Mouse (Mus musculus): ENCODE measurements around the gene Btg1. TPM values are rescaled to one million over a fixed set of nuclear protein-coding genes. Genes with fewer than 3 reads are reported as not detected.

Gene Btg1
- 11.8 and 13.3 TPM in 2 replicates for polyA plus RNA-seq (2014; fragmentation: Nextera tagmentation; extraction: Ambion mirVana)

DNA sequence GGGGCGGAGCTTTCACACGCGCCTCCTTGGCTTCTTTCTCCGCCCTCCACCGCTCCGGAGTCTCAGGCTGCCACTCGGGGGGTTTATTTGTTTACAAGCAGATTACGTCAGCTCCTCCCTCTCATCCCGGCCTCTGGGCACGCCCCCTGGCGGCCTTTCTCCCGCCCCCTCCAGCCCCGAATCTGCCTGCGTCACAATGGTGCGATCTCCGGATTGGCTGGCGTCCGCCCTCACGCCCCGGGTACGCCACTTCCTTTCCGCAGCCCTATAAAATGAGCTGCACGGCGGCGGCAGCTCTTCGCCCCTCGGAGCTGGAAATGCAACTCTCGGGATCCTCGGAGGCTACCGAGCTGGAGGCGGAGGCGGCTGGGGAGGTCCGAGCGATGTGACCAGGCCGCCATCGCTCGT, at the start of gene Btg1:
Btg1 (plus strand) TSS at position 298 of the 408 bp plus-strand sequence.
- 0 out of 2 replicates have a peak, but pooled peaks cover 2% of the 10 kb centered on the region for H3K36me3 ChIP-seq (ENCODE audit: control insufficient read depth, insufficient read depth, low read length)
- peak within 1 kb of the TSS; percentile 92 for H3K9ac ChIP-seq (ENCODE audit: low read depth, low read length)
- peaks cover 10% of the 10 kb centered on the region for H3K4me1 ChIP-seq (replicated peaks; ENCODE audit: control insufficient read depth, insufficient read depth, low read length)
- H3K27me3 ChIP-seq (replicated peaks; ENCODE audit: control insufficient read depth, insufficient read depth, low read length): no peaks in the 10 kb centered on the region
- DNase-seq (ENCODE audit: low spot score): peak; percentile 100
- under 1% methylated on average over 37 of the region's 37 CpGs for WGBS
- H3K4me3 ChIP-seq (ENCODE audit: low read depth, low read length): peak within 1 kb of the TSS; percentile 92
- peak within 1 kb of the TSS; percentile 90 for H3K27ac ChIP-seq (ENCODE audit: low read depth, low read length)
- no peaks in the 10 kb centered on the region for H3K9me3 ChIP-seq (ENCODE audit: control insufficient read depth, low read length)
- peak; percentile 96 for ATAC-seq (replicated peaks; ENCODE audit: low FRiP score)
- peak within 1 kb of the TSS; percentile 83 for H3K4me2 ChIP-seq

DNA sequence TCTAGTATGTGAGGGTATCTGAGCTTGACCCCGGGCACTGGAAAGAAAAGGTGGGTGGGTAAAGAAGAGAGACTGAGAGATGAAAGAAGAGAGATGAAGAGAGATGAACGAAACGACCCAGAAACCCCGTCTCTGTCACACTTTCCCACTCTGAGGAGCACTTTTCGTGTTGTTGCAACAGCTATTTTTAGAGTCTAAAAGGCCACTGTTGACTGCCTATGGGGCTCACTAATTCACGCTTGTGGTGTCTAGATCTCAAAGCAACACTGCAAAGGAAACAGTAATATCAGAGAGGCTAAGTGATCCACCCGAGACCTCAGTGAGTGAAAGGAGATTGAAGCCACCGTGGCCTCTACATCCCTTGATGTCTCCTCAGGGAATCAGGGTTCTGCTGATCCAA, 47.3 kb upstream of the Btg1 start:
- no peak overlapping the region for H3K9ac ChIP-seq (ENCODE audit: low read depth, low read length)
- H3K4me3 ChIP-seq (ENCODE audit: low read depth, low read length): no peak overlapping the region
- H3K4me2 ChIP-seq: no peak overlapping the region
- WGBS: 67% methylated on average over 8 of the region's 8 CpGs
- no peaks in the 10 kb centered on the region for H3K36me3 ChIP-seq (ENCODE audit: control insufficient read depth, insufficient read depth, low read length)
- H3K27ac ChIP-seq (ENCODE audit: low read depth, low read length): no peak overlapping the region
- no peaks in the 10 kb centered on the region for H3K27me3 ChIP-seq (replicated peaks; ENCODE audit: control insufficient read depth, insufficient read depth, low read length)
- ATAC-seq (replicated peaks; ENCODE audit: low FRiP score): no peak
- DNase-seq (ENCODE audit: low spot score): no peak
- H3K4me1 ChIP-seq (replicated peaks; ENCODE audit: control insufficient read depth, insufficient read depth, low read length): no peaks in the 10 kb centered on the region
- H3K9me3 ChIP-seq (ENCODE audit: control insufficient read depth, low read length): no peaks in the 10 kb centered on the region

GRCm38 (mm10) chr10:96571176-96571575, 45.6 kb upstream of the Btg1 start:
- DNase-seq (ENCODE audit: low spot score) (no peak), ATAC-seq (replicated peaks; ENCODE audit: low FRiP score) (no peak)
- no peaks in the 10 kb centered on the region for H3K27me3 ChIP-seq (replicated peaks; ENCODE audit: control insufficient read depth, insufficient read depth, low read length)
- no peak overlapping the region for H3K9ac ChIP-seq (ENCODE audit: low read depth, low read length)
- WGBS: 70% methylated on average over 4 of the region's 4 CpGs
- no peak overlapping the region for H3K4me3 ChIP-seq (ENCODE audit: low read depth, low read length)
- H3K36me3 ChIP-seq (ENCODE audit: control insufficient read depth, insufficient read depth, low read length): no peaks in the 10 kb centered on the region
- no peak overlapping the region for H3K27ac ChIP-seq (ENCODE audit: low read depth, low read length)
- no peaks in the 10 kb centered on the region for H3K9me3 ChIP-seq (ENCODE audit: control insufficient read depth, low read length)
- no peak overlapping the region for H3K4me2 ChIP-seq
- no peaks in the 10 kb centered on the region for H3K4me1 ChIP-seq (replicated peaks; ENCODE audit: control insufficient read depth, insufficient read depth, low read length)

DNA sequence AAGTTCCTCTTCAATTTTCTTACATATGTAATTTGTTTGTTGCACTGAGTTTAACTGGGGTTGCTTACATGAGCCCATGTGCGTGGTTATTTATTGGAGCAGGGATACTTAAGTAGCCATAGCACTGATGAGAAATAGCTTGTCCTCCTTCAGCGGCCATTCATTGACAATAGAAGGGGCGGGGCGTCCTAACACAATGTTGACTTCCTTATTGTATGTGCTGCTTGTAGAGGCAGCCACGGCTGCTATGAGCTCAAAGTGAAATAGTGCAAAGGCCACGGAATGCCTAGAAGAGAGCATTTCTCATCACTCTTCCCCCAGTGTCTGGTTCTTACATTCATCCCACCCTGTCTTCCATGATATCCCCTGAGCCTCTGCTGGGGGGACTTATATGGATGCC, 42.0 kb upstream of the Btg1 start:
- Histone ChIP-seq H3K27ac (ENCODE audit: low read depth, low read length) (no peak overlapping the region), H3K9ac (ENCODE audit: low read depth, low read length) (no peak overlapping the region), H3K9me3 (ENCODE audit: control insufficient read depth, low read length) (no peaks in the 10 kb centered on the region), H3K4me1 (replicated peaks; ENCODE audit: control insufficient read depth, insufficient read depth, low read length) (no peaks in the 10 kb centered on the region), H3K4me2 (no peak overlapping the region), H3K27me3 (replicated peaks; ENCODE audit: control insufficient read depth, insufficient read depth, low read length) (no peaks in the 10 kb centered on the region), H3K4me3 (ENCODE audit: low read depth, low read length) (no peak overlapping the region), H3K36me3 (ENCODE audit: control insufficient read depth, insufficient read depth, low read length) (no peaks in the 10 kb centered on the region)
- DNase-seq (ENCODE audit: low spot score) (no peak), ATAC-seq (replicated peaks; ENCODE audit: low FRiP score) (no peak)
- 87% methylated on average over 6 of the region's 6 CpGs for WGBS

DNA sequence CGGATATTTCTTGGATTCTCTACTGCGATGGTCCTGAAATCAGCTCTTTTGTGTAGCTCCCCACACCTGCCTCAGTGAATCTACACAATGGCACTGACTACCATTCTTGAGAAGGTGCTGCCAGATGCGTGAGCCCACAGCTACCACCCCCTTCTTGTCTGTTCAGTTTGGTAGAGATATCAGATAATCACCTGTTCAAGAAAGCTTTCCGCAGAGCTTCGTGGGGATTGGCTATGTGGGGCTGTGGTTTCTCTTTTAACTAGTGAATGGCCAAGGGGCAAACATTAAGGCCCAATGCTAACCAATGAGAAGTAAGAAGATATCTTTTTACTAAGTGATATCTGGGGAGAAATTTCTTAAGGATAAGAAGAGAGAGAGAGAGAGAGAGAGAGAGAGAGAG, 41.5 kb upstream of the Btg1 start:
- no peak overlapping the region for H3K4me2 ChIP-seq
- no peak overlapping the region for H3K4me3 ChIP-seq (ENCODE audit: low read depth, low read length)
- H3K9me3 ChIP-seq (ENCODE audit: control insufficient read depth, low read length): no peaks in the 10 kb centered on the region
- no peaks in the 10 kb centered on the region for H3K36me3 ChIP-seq (ENCODE audit: control insufficient read depth, insufficient read depth, low read length)
- no peak for DNase-seq (ENCODE audit: low spot score)
- H3K27me3 ChIP-seq (replicated peaks; ENCODE audit: control insufficient read depth, insufficient read depth, low read length): no peaks in the 10 kb centered on the region
- H3K27ac ChIP-seq (ENCODE audit: low read depth, low read length): no peak overlapping the region
- no peak overlapping the region for H3K9ac ChIP-seq (ENCODE audit: low read depth, low read length)
- no peaks in the 10 kb centered on the region for H3K4me1 ChIP-seq (replicated peaks; ENCODE audit: control insufficient read depth, insufficient read depth, low read length)
- ATAC-seq (replicated peaks; ENCODE audit: low FRiP score): no peak
- WGBS: 72% methylated on average over 5 of the region's 5 CpGs

DNA sequence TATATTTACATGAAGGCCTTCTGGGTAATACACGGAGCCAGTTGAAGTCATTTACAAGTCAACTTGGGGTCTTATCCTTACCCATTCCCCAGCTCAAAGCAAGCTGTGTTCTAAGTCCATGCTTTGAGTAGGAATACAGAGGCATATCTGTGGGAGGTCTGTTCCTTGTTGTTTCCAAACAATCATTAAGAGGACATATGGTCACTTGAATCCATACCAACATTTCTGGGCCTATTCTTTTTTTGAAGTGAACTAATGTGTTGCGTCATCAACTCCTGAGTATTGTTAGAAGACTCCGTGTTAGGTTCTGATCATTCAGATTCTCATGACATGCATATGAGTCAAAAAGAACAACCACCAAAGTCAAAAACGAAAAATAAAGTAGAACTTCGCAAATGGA, 37.9 kb upstream of the Btg1 start:
- 86% methylated on average over 5 of the region's 5 CpGs for WGBS

DNA sequence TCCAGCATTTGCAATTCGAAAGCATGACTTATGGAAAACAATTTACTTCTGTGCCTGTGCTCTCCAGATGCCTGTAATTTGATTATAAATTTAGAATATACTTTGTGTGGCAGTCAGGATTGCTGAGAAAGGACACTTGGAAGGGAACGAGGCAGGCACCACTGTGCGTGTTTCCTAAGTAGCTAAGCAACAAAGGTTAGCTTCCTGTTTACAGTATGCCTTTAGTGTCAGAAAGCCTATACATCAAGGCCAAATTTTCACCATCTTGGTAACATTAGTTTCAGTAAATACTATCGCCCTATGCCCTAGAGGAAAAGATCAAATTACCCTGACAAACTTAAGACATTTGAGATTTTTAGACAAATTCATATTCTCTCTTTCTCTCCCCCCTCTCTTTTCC, 37.4 kb upstream of the Btg1 start:
- ATAC-seq (replicated peaks; ENCODE audit: low FRiP score) (no peak), DNase-seq (ENCODE audit: low spot score) (no peak)
- Histone ChIP-seq H3K36me3 (ENCODE audit: control insufficient read depth, insufficient read depth, low read length) (no peaks in the 10 kb centered on the region), H3K4me1 (replicated peaks; ENCODE audit: control insufficient read depth, insufficient read depth, low read length) (no peaks in the 10 kb centered on the region), H3K27me3 (replicated peaks; ENCODE audit: control insufficient read depth, insufficient read depth, low read length) (no peaks in the 10 kb centered on the region), H3K9me3 (ENCODE audit: control insufficient read depth, low read length) (no peaks in the 10 kb centered on the region), H3K4me2 (no peak overlapping the region), H3K4me3 (ENCODE audit: low read depth, low read length) (no peak overlapping the region), H3K9ac (ENCODE audit: low read depth, low read length) (no peak overlapping the region), H3K27ac (ENCODE audit: low read depth, low read length) (no peak overlapping the region)
- 65% methylated on average over 4 of the region's 4 CpGs for WGBS

More for the DNA sequence above, 37.9 kb upstream of the Btg1 start:
- DNase-seq (ENCODE audit: low spot score): no peak
- Histone ChIP-seq H3K27ac (ENCODE audit: low read depth, low read length) (no peak overlapping the region), H3K27me3 (replicated peaks; ENCODE audit: control insufficient read depth, insufficient read depth, low read length) (no peaks in the 10 kb centered on the region), H3K4me3 (ENCODE audit: low read depth, low read length) (no peak overlapping the region), H3K4me1 (replicated peaks; ENCODE audit: control insufficient read depth, insufficient read depth, low read length) (no peaks in the 10 kb centered on the region), H3K36me3 (ENCODE audit: control insufficient read depth, insufficient read depth, low read length) (no peaks in the 10 kb centered on the region), H3K9ac (ENCODE audit: low read depth, low read length) (no peak overlapping the region), H3K4me2 (no peak overlapping the region), H3K9me3 (ENCODE audit: control insufficient read depth, low read length) (no peaks in the 10 kb centered on the region)
- ATAC-seq (replicated peaks; ENCODE audit: low FRiP score): no peak

DNA sequence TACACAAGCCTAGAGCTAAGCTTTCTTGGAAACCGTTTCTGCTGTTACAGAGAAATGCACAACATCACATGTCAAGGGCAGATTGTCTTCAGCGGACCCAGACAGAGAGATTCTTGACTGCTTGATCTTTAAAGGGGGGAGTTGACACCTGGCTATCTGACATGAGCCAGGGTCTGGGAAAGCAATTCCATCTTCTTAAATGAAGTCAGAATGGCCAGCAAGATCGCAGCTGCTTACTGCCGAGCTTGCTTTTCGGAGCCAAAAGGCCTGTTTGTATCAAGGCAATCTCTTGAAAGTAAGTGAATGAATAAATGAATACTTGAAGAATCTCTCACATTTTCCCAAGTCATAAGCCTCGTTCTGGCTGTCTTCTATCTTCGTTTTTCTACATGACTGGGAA, 36.6 kb upstream of the Btg1 start:
- DNase-seq (ENCODE audit: low spot score) (no peak), ATAC-seq (replicated peaks; ENCODE audit: low FRiP score) (no peak)
- Histone ChIP-seq H3K9ac (ENCODE audit: low read depth, low read length) (no peak overlapping the region), H3K4me1 (replicated peaks; ENCODE audit: control insufficient read depth, insufficient read depth, low read length) (no peaks in the 10 kb centered on the region), H3K27ac (ENCODE audit: low read depth, low read length) (no peak overlapping the region), H3K36me3 (ENCODE audit: control insufficient read depth, insufficient read depth, low read length) (no peaks in the 10 kb centered on the region), H3K27me3 (replicated peaks; ENCODE audit: control insufficient read depth, insufficient read depth, low read length) (no peaks in the 10 kb centered on the region), H3K4me3 (ENCODE audit: low read depth, low read length) (no peak overlapping the region), H3K9me3 (ENCODE audit: control insufficient read depth, low read length) (no peaks in the 10 kb centered on the region), H3K4me2 (no peak overlapping the region)
- WGBS: 72% methylated on average over 7 of the region's 7 CpGs

GRCm38 (mm10) chr10:96581232-96581631, 35.6 kb upstream of the Btg1 start:
- H3K9me3 ChIP-seq (ENCODE audit: control insufficient read depth, low read length): no peaks in the 10 kb centered on the region
- DNase-seq (ENCODE audit: low spot score) (no peak), ATAC-seq (replicated peaks; ENCODE audit: low FRiP score) (no peak)
- H3K4me3 ChIP-seq (ENCODE audit: low read depth, low read length): no peak overlapping the region
- H3K4me2 ChIP-seq: no peak overlapping the region
- 59% methylated on average over 6 of the region's 6 CpGs for WGBS
- H3K9ac ChIP-seq (ENCODE audit: low read depth, low read length): no peak overlapping the region
- no peaks in the 10 kb centered on the region for H3K4me1 ChIP-seq (replicated peaks; ENCODE audit: control insufficient read depth, insufficient read depth, low read length)
- H3K27ac ChIP-seq (ENCODE audit: low read depth, low read length): no peak overlapping the region
- no peaks in the 10 kb centered on the region for H3K27me3 ChIP-seq (replicated peaks; ENCODE audit: control insufficient read depth, insufficient read depth, low read length)
- H3K36me3 ChIP-seq (ENCODE audit: control insufficient read depth, insufficient read depth, low read length): no peaks in the 10 kb centered on the region
